Mouse (Mus musculus): Measurements from ENCODE around the gene Tmem235. TPM values are rescaled to one million over a fixed set of nuclear protein-coding genes. Genes with fewer than 3 reads are reported as not detected.

Gene Tmem235
- polyA plus RNA-seq, 1 experiment from 2014 or later = not detected

- Histone ChIP-seq H3K9me3 (ENCODE audit: control insufficient read depth, low read length) (no peaks in the 10 kb centered on the region), H3K4me3 (ENCODE audit: low read depth, low read length) (no peak overlapping the region), H3K9ac (ENCODE audit: low read length) (no peak overlapping the region), H3K4me1 (replicated peaks; ENCODE audit: control insufficient read depth, insufficient read depth, low read length) (no peaks in the 10 kb centered on the region), H3K4me2 (ENCODE audit: low read depth, low read length, severe bottlenecking) (no peak overlapping the region), H3K27me3 (ENCODE audit: control insufficient read depth, insufficient read depth, low read length) (peaks cover 11% of the 10 kb centered on the region), H3K36me3 (ENCODE audit: control insufficient read depth, insufficient read depth, low read length) (no peaks in the 10 kb centered on the region), H3K27ac (ENCODE audit: low read depth, low read length) (no peak overlapping the region)
- WGBS = 48% methylated on average over 2 of the region's 2 CpGs
- ATAC-seq (replicated peaks; ENCODE audit: low FRiP score) = no peak
- no peak for DNase-seq (ENCODE audit: low spot score)
Measured at GRCm38 (mm10) chr11:117896533-117896932, 36.0 kb downstream of the Tmem235 start.

- H3K27me3 ChIP-seq (ENCODE audit: control insufficient read depth, insufficient read depth, low read length) = no peaks in the 10 kb centered on the region
- H3K4me3 ChIP-seq (ENCODE audit: low read depth, low read length) = no peak overlapping the region
- no peak overlapping the region for H3K27ac ChIP-seq (ENCODE audit: low read depth, low read length)
- no peak overlapping the region for H3K9ac ChIP-seq (ENCODE audit: low read length)
- no peaks in the 10 kb centered on the region for H3K36me3 ChIP-seq (ENCODE audit: control insufficient read depth, insufficient read depth, low read length)
- no peaks in the 10 kb centered on the region for H3K4me1 ChIP-seq (replicated peaks; ENCODE audit: control insufficient read depth, insufficient read depth, low read length)
- no peak overlapping the region for H3K4me2 ChIP-seq (ENCODE audit: low read depth, low read length, severe bottlenecking)
- no peak for DNase-seq (ENCODE audit: low spot score)
- no peaks in the 10 kb centered on the region for H3K9me3 ChIP-seq (ENCODE audit: control insufficient read depth, low read length)
- no peak for ATAC-seq (replicated peaks; ENCODE audit: low FRiP score)
- 57% methylated on average over 2 of the region's 2 CpGs for WGBS
Measured at GRCm38 (mm10) chr11:117902282-117902681, 41.7 kb downstream of the Tmem235 start.

- no peak for DNase-seq (ENCODE audit: low spot score)
- no peak overlapping the region for H3K4me2 ChIP-seq (ENCODE audit: low read depth, low read length, severe bottlenecking)
- WGBS = 87% methylated on average over 8 of the region's 8 CpGs
- H3K27me3 ChIP-seq (ENCODE audit: control insufficient read depth, insufficient read depth, low read length) = no peaks in the 10 kb centered on the region
- no peak overlapping the region for H3K27ac ChIP-seq (ENCODE audit: low read depth, low read length)
- H3K9ac ChIP-seq (ENCODE audit: low read length) = no peak overlapping the region
- H3K9me3 ChIP-seq (ENCODE audit: control insufficient read depth, low read length) = no peaks in the 10 kb centered on the region
- H3K4me1 ChIP-seq (replicated peaks; ENCODE audit: control insufficient read depth, insufficient read depth, low read length) = no peaks in the 10 kb centered on the region
- no peak for ATAC-seq (replicated peaks; ENCODE audit: low FRiP score)
- H3K36me3 ChIP-seq (ENCODE audit: control insufficient read depth, insufficient read depth, low read length) = no peaks in the 10 kb centered on the region
- H3K4me3 ChIP-seq (ENCODE audit: low read depth, low read length) = no peak overlapping the region
Measured at GRCm38 (mm10) chr11:117904442-117904841, 43.9 kb downstream of the Tmem235 start.

- no peaks in the 10 kb centered on the region for H3K27me3 ChIP-seq (ENCODE audit: control insufficient read depth, insufficient read depth, low read length)
- no peak overlapping the region for H3K4me2 ChIP-seq (ENCODE audit: low read depth, low read length, severe bottlenecking)
- H3K4me3 ChIP-seq (ENCODE audit: low read depth, low read length) = no peak overlapping the region
- no peak for DNase-seq (ENCODE audit: low spot score)
- 91% methylated on average over 8 of the region's 8 CpGs for WGBS
- H3K9me3 ChIP-seq (ENCODE audit: control insufficient read depth, low read length) = no peaks in the 10 kb centered on the region
- no peak for ATAC-seq (replicated peaks; ENCODE audit: low FRiP score)
- no peak overlapping the region for H3K9ac ChIP-seq (ENCODE audit: low read length)
- H3K27ac ChIP-seq (ENCODE audit: low read depth, low read length) = no peak overlapping the region
- H3K36me3 ChIP-seq (ENCODE audit: control insufficient read depth, insufficient read depth, low read length) = no peaks in the 10 kb centered on the region
- peaks cover 2% of the 10 kb centered on the region; the same call in 1 of the 2 replicates for H3K4me1 ChIP-seq (replicated peaks; ENCODE audit: control insufficient read depth, insufficient read depth, low read length)
Measured at GRCm38 (mm10) chr11:117909337-117909736, 48.8 kb downstream of the Tmem235 start.

GRCm38 (mm10) chr11:117912684-117913352 lies 52.3 kb downstream of the Tmem235 start:
- no peaks in the 10 kb centered on the region for H3K36me3 ChIP-seq (ENCODE audit: control insufficient read depth, insufficient read depth, low read length)
- ATAC-seq (replicated peaks; ENCODE audit: low FRiP score) (peak; percentile 58; the same call in 1 of the 2 replicates), DNase-seq (ENCODE audit: low spot score) (peak; percentile 87)
- no peaks in the 10 kb centered on the region for H3K27me3 ChIP-seq (ENCODE audit: control insufficient read depth, insufficient read depth, low read length)
- peaks cover 2% of the 10 kb centered on the region; the same call in 1 of the 2 replicates for H3K4me1 ChIP-seq (replicated peaks; ENCODE audit: control insufficient read depth, insufficient read depth, low read length)
- 30% methylated on average over 13 of the region's 13 CpGs for WGBS
- H3K4me3 ChIP-seq (ENCODE audit: low read depth, low read length) = no peak overlapping the region
- H3K27ac ChIP-seq (ENCODE audit: low read depth, low read length) = no peak overlapping the region
- H3K9me3 ChIP-seq (ENCODE audit: control insufficient read depth, low read length) = peaks cover 3% of the 10 kb centered on the region
- 0 out of 2 replicates have a peak overlapping the region, but pooled peaks have one; percentile 18 for H3K4me2 ChIP-seq (ENCODE audit: low read depth, low read length, severe bottlenecking)
- H3K9ac ChIP-seq (ENCODE audit: low read length) = no peak overlapping the region

GRCm38 (mm10) chr11:117914531-117914930 lies 54.0 kb downstream of the Tmem235 start:
- Histone ChIP-seq H3K27ac (ENCODE audit: low read depth, low read length) (no peak overlapping the region), H3K36me3 (ENCODE audit: control insufficient read depth, insufficient read depth, low read length) (no peaks in the 10 kb centered on the region), H3K4me2 (ENCODE audit: low read depth, low read length, severe bottlenecking) (no peak overlapping the region), H3K4me1 (replicated peaks; ENCODE audit: control insufficient read depth, insufficient read depth, low read length) (peaks cover 2% of the 10 kb centered on the region), H3K4me3 (ENCODE audit: low read depth, low read length) (no peak overlapping the region), H3K9ac (ENCODE audit: low read length) (no peak overlapping the region), H3K27me3 (ENCODE audit: control insufficient read depth, insufficient read depth, low read length) (no peaks in the 10 kb centered on the region), H3K9me3 (ENCODE audit: control insufficient read depth, low read length) (peaks cover 3% of the 10 kb centered on the region)
- no peak for DNase-seq (ENCODE audit: low spot score)
- no peak for ATAC-seq (replicated peaks; ENCODE audit: low FRiP score)
- WGBS = 82% methylated on average over 12 of the region's 12 CpGs

Other genes with a start within 250 kb of the Tmem235 start
- 18.5 and 18.8 TPM in 2 replicates for gene Tnrc6c, start 206.5 kb upstream of the Tmem235 start, polyA plus RNA-seq (2014; fragmentation: Nextera tagmentation; extraction: Ambion mirVana)
- 2.0 and 2.4 TPM in 2 replicates for gene Tmc8, start 78.7 kb upstream of the Tmem235 start, polyA plus RNA-seq (2014; fragmentation: Nextera tagmentation; extraction: Ambion mirVana)
- 5.9 and 10.0 TPM in 2 replicates for gene Tmc6, start 78.6 kb upstream of the Tmem235 start, polyA plus RNA-seq (2014; fragmentation: Nextera tagmentation; extraction: Ambion mirVana)
- 0.60 and 1.5 TPM in 2 replicates for gene 6030468B19Rik, start 63.1 kb upstream of the Tmem235 start, polyA plus RNA-seq (2014; fragmentation: Nextera tagmentation; extraction: Ambion mirVana)
- gene Gm20708, start 51.1 kb upstream of the Tmem235 start, polyA plus RNA-seq (2014; fragmentation: Nextera tagmentation; extraction: Ambion mirVana) = 0.55 and 0.87 TPM in 2 replicates
- gene Syngr2, start 51.1 kb upstream of the Tmem235 start, polyA plus RNA-seq (2014; fragmentation: Nextera tagmentation; extraction: Ambion mirVana) = 32.7 and 36.6 TPM in 2 replicates
- gene Afmid, start 34.8 kb upstream of the Tmem235 start, polyA plus RNA-seq (2014; fragmentation: Nextera tagmentation; extraction: Ambion mirVana) = 6.0 and 6.8 TPM in 2 replicates
- 118 and 124 TPM in 2 replicates for gene Tk1, start 34.7 kb upstream of the Tmem235 start, polyA plus RNA-seq (2014; fragmentation: Nextera tagmentation; extraction: Ambion mirVana)
- 355 and 365 TPM in 2 replicates for gene Birc5, start 11.5 kb upstream of the Tmem235 start, polyA plus RNA-seq (2014; fragmentation: Nextera tagmentation; extraction: Ambion mirVana)
- gene Tha1, start 12.7 kb downstream of the Tmem235 start, polyA plus RNA-seq (2014; fragmentation: Nextera tagmentation; extraction: Ambion mirVana) = 3.2 and 4.0 TPM in 2 replicates
- 5.4 and 5.9 TPM in 2 replicates for gene Socs3, start 109.3 kb downstream of the Tmem235 start, polyA plus RNA-seq (2014; fragmentation: Nextera tagmentation; extraction: Ambion mirVana)
- 43.4 and 45.7 TPM in 2 replicates for gene Pgs1, start 125.5 kb downstream of the Tmem235 start, polyA plus RNA-seq (2014; fragmentation: Nextera tagmentation; extraction: Ambion mirVana)